Mouse (Mus musculus) urinary bladder, postnatal 14 days (tissue): ENCODE results near the gene Tardbp.

Source experiments
- DNase-seq: peaks from one replicate; pipeline ENCODE4 v3.0.0; 2021; ENCODE audit warnings: low spot score

Tardbp gene

DNA sequence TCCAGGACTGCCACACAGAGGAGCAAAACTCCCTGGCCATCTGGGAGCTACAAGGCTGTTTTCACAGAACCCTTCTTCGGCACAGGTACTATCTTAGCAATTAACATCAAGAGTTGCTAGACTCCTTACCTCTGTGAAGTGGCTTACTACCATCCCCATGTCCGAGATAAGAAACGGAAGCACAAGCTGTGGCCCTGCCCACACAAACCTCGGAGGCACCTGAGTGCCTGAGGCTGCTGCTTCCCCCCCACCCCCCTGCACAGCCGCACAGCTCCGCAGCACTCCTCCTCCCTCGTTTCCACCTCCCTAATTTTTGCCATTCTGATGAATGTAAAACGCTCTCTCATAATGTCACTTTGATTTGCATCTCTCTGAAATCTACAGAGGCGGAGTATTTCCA, 11.5 kb upstream of the Tardbp start:
- DNase-seq = no peak

DNA sequence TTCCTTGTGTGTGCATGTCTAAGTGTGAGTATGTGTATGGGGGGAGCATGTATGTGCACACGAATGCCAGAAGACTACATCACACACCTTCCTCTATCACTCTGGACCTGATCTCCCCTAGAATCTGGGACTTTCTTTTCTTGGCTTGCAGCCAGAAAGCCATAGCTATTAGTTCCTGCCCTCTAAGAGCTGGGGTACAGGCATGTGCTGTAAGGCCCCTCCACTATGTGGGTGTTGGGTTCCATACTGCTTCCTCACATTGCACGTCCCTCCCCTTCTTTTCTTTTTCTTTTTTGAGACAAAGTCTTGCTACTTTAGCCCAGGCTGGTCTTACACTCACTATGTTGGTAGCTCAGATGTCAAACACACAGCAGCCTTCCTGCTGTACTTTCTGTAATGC, 8.5 kb upstream of the Tardbp start:
- DNase-seq = no peak

DNA sequence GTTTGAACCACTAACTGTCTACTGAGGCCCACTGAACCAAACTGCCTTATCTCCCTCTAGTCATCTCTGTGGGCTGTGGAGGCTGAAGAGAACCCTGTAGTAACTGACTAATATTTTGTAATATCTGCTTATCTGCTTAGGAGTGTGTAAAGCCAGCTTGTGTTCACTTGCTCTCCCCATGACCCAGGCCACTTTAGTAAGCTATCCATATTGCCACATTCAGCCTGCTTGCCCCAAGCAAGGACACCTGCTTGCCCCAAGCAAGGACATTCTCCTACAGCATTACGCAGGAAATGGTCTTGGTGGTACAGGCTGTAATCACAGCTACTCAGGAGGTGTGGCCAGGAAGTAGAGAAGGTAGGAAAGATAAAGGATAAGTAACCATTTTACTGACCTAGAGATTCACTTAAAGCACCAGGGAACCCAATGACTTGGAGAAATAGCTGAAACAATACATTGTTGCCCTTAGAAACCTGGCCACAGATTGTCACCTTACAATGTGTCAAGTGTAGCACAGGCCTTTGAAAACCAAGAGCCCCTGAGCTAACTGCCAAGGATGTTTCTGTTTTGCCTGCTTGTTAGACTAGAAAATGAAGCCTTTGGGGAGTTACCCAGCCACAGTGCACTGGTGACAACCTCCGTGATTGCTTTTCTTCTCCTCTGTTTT, 6.7 kb upstream of the Tardbp start:
- DNase-seq = no peak

DNA sequence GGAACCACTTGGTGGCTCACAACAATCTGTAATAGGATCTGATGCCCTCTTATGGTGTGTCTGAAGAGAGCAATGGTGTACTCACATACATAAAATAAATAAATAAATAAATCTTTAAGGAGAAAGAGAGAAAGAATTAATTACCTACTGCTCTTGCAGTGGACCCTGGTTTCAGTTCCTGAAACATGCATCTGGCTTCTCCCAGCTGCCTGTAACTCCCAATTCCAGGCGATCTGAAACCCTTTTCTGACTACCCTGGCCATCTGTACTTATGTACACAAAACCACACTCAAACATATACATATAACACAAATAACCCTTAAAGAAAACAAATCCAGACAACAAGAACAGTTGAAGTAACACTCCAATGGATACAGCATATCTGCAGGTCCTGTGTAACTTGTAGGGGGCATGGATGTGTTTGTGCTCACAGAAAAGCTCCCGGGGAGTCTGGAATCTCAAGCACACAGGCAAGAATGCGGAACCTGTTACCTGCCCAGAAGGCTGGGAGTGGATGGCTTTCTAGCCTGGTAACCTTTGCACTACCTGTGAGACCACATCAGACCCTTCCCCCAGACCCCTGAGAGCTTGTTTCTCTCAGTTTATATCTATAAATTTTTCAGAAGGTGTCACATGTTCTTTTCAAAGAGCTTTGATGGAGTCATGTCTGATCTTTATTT, 5.3 kb upstream of the Tardbp start:
- DNase-seq = no peak

DNA sequence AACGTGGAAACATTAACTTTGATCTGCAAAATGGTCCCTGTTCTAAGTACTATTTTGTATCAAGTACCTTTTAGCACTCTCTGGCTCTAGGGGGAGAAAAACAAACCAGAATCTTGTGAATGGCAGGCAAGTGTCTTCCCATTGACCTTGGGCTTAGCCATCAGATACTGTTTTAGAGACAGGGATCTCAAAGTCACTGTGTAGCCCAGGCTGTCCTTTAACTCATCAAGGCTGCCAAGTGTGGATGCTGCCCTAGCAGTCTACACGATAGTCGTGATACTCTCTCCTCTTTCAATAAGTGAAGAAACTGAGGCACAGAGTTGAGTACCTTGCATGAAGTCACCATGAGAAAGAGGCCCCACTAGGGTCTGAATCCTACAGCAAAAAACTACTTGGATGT, 427 bp upstream of the Tardbp start:
- DNase-seq = no peak

DNA sequence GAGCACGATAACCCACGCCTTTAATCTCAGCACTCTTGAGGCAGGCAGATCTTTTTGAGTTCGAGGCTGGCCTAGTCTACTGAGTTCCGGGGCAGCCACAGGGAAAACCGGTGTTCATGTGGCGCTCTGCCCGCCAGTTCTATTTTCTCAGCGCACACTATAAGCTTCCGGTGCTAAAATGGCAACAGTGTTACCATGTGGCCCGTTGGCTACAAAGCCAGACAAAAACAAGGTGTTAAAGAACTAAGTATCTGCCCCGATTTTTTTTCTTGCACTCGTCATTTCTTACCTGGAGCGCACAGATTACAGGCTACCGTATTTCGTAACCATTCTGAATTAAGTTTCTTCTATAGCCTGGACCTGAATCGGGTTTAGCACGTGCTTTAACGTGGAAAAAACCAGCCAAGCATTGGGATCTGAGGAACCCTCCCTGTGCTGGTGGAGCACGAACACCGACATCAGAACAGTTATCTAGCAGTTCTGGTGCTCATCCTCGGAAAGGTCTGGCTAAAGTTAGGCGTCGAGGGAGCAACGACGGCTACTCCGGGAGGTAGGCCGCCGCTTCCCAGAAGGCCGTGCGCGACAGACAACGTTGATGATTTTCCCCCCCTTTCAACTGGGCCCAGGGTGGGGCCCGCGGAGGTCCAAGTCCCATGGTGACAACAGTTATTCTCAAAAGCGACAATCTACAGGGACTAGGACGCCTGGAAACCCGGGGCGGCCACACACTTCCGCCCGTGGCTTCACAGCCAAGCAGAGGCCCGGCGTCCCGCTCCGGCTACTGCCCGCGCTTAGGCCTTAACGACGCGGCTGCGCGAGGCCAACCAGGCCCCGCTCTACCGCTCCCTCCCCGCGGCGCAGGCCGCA, 830 bp downstream of the Tardbp start:
- peak; percentile 45 for DNase-seq

DNA sequence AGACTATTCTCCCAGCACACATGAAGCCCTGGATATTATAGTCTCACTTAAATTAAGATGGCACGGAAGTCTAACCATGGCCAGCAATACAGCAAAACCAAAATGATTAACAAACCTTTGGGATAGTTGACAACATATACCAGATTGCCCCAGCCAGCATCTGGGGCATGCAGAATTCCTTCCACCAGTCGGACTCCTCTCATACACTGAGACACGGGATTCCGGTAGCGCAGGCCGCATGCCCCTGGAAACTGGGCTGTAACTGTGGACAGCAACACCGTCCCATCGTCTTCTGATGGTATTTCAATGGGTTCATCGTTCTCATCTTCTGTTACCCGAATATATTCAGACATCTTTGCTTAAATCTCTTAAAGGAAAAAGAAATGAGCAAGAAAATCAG, 1.8 kb downstream of the Tardbp start:
- DNase-seq = no peak

DNA sequence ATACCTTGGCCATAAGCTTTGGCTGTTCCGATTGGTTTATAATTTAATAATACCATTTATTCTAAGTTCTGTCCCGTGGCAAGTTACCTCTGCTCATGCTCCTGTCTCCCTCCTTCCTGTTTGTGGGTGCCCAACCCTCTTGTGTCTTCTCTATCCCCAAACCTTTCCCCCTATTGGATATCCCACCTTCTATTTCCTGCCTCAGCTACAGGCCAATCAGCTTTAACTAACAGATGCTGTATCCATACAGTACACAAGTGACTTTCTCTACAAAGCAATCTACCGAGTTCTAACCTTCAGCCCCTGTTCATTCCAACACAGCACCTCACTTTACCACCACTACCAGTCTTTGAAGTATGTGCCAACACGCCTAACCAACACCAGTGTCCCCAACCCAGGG, 3.2 kb downstream of the Tardbp start:
- no peak for DNase-seq

DNA sequence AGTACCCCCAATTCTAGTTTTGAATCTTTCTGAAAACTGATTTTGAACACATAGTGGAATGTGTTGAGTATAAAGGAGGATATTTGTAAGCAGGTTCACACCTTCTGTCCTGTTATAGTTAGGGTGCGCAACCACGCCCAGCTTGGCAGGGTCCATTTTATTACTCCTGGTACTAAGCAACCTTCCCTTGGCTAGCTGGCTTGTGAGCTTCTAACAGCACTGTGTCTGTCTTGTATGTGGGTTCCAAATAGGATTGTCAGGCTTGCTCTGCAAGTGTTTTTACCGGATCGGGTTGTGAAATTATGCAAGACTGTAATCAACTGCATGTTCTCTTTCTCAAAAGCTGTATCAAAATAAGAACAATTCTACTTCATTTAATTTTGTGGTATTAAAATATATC, 4.3 kb downstream of the Tardbp start:
- no peak for DNase-seq

DNA sequence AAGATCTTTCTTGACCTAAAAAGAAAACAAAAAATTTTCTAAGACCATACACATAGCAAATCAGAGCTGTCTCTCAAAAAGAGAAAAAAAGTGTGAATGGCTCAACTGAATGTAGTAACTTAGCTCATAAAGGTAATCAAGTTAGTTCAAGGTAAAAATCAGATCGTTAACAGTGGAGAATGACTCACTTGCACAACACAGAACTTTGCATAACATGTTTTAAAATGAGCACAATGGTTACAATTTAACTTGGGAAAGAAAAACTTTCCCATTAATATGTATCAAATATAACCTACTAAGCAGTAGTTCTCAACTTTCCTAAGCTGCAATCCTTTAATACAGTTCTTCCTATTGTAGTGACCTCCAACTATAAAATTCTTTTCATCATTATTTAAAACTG, 6.1 kb downstream of the Tardbp start:
- no peak for DNase-seq

DNA sequence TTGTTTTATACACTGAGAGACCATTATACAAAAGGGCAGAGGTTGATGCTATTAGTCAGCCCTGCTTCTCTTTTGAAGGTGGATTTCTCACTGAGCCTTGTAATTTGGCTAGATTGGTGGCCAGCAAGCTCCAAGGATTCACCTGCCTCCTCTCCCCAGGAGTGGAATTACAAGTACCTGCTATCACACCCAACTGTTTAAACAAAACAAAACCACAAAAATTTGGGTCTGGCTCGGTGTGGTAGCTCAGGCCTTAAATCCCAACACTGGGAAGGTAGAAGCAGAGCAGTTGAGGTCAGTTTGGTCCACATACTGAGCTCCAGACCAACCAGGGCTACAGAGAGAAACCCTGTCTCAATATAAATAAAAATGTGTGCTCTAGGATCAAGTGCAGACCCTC, 7.0 kb downstream of the Tardbp start:
- DNase-seq = no peak

DNA sequence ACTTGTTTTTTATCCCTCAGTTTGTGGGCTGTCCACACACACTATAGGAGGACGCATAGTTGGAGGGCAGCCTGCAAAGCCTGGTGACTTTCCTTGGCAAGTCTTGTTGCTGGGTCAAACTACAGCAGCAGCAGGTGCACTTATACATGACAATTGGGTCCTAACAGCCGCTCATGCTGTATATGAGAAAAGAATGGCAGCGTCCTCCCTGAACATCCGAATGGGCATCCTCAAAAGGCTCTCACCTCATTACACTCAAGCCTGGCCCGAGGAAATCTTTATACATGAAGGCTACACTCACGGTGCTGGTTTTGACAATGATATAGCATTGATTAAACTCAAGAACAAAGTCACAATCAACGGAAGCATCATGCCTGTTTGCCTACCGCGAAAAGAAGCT, 13.1 kb downstream of the Tardbp start:
- no peak for DNase-seq

DNA sequence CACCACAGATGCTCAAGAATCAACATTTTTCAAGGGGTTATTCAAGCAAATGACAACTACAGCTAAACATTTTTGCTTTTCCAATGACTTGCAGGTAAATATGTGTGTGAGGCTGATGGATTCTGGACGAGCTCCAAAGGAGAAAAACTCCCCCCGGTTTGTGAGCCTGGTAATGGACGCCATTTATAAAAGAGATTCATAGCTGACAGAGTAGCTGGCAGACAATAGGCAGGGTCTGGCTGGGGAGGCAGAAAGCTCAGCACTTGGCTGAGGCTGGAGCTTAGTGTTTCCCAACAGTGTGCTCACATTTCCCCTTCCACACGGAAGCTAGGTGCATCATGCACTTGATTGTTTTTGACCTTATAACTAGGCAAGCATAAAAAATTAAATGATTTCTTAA, 14.3 kb downstream of the Tardbp start:
- no peak for DNase-seq

DNA sequence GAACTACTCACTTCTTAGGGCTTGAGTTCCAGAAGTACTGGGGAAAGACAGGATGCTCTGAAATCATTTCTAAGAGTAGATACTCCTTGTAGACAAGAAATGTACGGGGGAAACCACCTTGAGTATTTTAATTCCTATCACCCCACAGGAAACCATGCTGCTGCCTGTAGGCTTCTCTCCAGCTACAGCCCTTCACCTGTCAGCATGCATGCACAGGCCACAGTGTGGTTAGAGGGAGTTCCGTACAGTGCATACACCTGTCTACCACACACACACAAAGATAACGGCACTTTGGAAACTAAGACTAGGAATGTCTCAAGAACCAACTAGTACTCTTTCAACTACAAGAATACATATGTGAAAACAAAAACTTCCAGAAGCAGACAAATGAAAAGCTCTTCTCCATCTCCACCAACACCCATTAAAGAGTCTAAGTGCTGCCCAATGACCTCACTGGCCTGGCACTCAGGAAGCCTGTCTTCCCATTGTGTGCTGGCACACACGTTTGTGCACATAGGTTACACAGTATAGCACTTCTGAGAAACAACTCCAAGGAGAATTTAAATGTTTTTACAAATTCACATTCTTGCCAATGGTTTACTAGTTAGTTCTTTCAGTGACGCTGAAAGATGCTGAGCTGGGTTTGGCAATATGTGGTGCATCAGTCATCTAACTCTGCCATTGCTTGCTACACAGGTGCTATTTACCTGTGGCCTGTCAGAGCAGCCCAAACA, 16.0 kb downstream of the Tardbp start:
- no peak for DNase-seq

DNA sequence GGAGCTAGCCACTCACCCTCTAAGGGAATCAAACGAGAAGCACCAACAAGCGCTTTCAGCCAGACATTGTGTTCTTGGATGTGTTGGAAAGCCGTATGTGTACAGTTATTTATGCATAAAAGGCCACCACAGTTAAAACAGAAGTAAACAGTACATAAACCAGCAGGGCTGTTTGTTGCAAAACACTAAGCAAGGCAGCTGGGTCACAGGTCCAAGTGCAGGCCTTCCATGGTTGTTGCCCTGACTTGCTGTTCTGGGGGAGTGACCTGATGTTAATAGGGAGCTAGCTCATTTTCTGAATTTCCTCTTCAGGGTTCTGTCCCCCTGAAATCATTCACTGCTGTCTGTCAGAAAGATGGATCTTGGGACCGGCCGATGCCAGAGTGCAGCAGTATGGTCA, 17.0 kb downstream of the Tardbp start:
- DNase-seq = no peak

DNA sequence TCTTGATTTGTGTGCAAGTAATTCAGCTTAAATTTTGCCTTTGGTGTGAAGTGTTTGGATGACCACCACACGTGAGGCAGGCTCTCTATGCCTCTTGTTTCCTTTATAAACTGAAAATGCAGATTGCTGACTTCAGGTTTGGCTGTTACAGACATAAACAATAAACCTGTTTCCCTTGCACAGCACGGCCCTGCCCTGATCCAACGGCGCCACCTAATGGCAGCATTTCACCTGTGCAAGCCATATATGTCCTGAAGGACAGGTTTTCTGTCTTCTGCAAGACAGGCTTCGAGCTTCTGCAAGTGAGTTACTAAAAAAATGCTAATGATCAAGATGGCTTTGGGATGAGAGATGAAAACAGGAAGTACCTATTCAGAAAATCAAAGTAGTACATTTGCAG, 19.1 kb downstream of the Tardbp start:
- peak; percentile 90 for DNase-seq

DNA sequence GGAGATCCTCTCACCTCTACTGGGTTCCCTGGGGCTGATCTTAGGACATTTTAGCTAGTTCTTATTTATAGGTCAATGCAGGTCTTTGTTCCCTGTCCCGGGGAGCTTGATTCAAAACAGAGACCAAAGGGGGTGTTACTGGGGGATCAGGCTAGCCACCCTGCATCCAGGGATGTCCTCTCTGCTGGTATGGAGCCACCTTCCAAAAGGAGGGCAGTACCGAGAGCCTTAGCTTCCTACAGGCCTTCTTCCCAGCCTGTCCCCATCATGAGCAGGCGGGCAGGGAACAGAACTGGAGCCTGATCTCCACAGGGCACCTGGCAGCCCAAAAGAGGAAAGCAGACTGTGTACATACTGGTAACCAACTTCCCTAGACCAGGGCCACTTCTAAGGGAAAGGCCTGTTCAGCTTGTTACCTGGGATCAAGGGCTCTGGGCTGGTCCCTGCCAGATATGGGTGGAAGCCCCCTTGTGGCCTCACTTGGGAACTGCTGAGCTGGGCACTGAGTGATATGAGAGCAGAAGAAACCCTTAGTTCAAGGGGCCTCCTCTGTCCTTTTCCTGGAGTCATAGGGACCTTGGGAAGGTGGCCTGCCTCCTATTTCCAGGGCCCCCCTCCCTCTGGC, 22.2 kb downstream of the Tardbp start:
- peak; percentile 78 for DNase-seq

DNA sequence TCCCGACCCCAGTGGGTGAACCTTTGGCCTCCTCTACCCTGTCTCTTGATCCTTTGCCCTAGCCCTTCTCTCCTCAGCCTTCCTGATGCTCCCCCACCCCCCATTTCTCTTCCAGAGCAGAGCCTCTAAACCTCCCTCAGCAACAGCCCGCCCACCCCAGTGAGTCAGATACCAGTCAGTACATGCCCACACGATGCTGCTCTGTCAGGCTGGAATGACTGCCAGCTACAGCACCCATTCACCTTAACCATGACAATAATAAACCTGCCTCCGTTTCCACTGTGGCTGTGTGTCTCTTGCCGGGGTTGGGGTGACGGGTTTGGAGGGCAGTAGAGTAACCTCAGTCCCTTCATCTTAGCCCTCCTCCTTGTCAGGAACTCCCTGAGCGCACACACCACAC, 22.7 kb downstream of the Tardbp start:
- peak; percentile 62 for DNase-seq

DNA sequence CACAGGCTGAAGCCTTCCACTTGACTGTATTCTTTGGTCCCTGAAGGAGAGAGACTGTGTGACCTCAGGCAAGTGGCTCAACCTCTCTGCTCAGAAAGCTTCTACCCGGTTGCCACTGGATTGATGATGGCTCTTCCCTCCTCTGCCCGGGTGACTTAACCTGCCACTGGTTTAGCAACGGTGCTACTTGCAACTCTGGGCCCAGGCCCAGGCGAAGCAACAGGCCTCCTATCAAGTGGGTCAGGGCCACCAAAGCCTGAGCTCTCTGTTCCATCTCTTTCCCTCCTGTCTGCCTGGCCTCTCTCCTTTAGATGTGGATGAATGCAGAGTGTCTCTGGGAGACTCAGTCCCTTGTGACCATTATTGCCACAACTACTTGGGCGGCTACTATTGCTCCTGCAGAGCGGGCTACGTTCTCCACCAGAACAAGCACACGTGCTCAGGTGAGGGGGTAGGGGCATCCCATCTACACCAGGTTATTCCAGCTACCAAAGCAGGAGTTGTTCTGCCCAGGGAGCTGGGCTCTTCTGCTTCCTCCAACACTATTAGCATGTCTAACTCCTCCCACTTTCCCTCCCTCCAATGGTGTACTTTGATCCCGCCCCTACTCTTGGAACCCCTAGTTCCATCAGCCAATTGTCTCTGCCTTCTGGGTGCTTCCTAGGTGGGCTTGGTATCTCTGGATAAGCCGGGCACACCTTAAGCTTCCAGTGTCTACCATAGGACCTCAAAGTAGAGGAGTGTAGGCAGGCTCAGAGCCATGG, 23.3 kb downstream of the Tardbp start:
- DNase-seq = no peak

DNA sequence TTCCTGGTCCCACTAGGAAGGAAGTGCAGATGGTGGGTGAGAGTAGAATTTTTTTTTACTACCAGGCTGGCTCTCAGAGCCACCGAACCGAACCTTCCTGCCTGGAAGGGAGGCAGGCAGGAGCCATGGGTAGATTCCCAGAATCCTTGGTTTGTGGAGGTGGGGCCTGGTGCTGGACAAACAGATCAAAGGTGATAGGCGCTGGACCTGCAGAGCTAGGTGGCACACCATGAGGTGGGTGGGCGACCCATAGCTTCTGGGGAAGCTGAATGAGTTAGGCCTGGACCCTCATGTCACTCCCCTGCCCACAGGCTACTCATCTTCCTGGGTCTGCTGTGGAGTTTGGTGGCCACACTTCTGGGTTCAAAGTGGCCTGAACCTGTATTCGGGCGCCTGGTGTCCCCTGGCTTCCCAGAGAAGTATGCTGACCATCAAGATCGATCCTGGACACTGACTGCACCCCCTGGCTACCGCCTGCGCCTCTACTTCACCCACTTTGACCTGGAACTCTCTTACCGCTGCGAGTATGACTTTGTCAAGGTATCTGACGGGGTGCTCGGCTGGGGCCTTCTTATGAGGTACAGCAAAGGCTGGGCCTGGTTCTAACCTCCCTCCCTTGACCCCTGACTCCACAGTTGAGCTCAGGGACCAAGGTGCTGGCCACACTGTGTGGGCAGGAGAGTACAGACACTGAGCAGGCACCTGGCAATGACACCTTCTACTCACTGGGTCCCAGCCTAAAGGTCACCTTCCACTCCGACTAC, 24.3 kb downstream of the Tardbp start, which contains the start of gene Masp2:
Gene Masp2 (plus strand): TSS at position 198 of the 764 bp plus-strand sequence.
- DNase-seq = no peak
